Mouse (Mus musculus) bone marrow, adult 2 months (tissue): Measurements from ENCODE around the gene Abca7.

Experiments used
- CTCF ChIP-seq: fragments of 200-500 bp; IDR thresholded peaks from 2 replicates; pipeline ENCODE4 v1.5.1; 2011; ENCODE audit warnings: low read length, control low read depth; ENCODE audit not compliant: control insufficient read depth, insufficient read depth
- POLR2A ChIP-seq: fragments of 200-500 bp; IDR thresholded peaks from 2 replicates; pipeline ENCODE4 v1.6.1; 2011; ENCODE audit warnings: low read depth, mild to moderate bottlenecking, control low read depth, low read length, borderline replicate concordance; ENCODE audit not compliant: control insufficient read depth

DNA sequence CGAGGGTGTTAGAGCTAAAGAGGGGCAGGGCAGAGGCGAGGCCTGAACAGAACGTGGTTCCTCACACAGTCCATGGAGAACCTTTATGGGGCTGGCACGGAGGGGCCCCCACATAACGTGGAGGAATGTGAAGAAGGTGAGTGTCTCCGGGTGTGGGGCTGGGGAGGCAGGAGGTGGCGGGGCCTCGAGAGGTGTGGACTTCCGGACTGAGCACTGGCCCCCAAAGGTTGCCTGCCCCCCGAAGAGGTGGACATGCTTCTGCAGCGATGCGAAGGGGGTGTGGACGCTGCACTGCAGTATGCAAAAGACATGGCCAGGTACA is 25.0 kb downstream of the Abca7 start:
- no peak for TF ChIP-seq POLR2A
- no peak for TF ChIP-seq CTCF
